In the genomic region with DNA sequence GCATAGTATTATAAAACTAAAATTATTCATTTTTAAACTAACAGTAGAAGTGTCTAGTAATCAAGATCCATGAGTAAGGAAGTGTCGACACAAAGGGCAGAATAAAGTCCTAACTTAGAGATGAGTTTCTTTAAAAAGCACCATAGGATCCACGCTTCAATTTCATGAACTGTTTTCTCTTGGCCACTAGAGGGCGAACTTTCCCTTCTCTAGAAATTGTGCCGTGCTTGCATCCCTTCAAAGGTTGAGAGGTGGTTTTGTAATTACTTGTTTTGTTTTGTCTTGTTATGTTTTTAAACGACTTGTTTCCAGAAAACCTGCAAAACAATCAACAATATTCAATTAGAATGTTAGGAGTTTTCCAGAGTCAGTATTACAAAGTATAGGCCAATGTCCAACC, we compare ENCODE assay signal across 8 mouse cellular contexts.
DNase-seq lines count a peak whose midpoint lies in the region; ATAC-seq and TF ChIP-seq lines count a peak whose summit lies in the region.

No protein-coding gene starts in this region.

- no peaks in the 10 kb centered on the region for H3K9me3 ChIP-seq in hindbrain, postnatal 0 days (ENCODE audit: low read length)
- H3K9me3 ChIP-seq in hindbrain, embryonic 16.5 days (ENCODE audit: control insufficient read depth, low read length) = no peaks in the 10 kb centered on the region

- no peak overlapping the region for H3K9ac ChIP-seq in hindbrain, postnatal 0 days (replicated peaks; ENCODE audit: low read length)
- H3K9ac ChIP-seq in hindbrain, embryonic 16.5 days (ENCODE audit: low read depth, low read length) = no peak overlapping the region

- DNase-seq in hindbrain, postnatal 0 days (ENCODE audit: low spot score) = peak; percentile 87
- no peak for DNase-seq in testis, postnatal 14 days (ENCODE audit: low spot score)
- peak; percentile 13 for DNase-seq in c-Kit-positive CD71-positive TER-119-positive erythroid progenitor cells, embryonic 14.5 days (ENCODE audit: low spot score)
- DNase-seq in lung, postnatal 10 days = peak; percentile 33
- DNase-seq in layer of hippocampus, adult 8-10 months (ENCODE audit: low spot score in 2 of 2) = no peak
- DNase-seq in natural killer cell, adult 2 months (ENCODE audit: low spot score in 2 of 2) = no peak

- no peak for ATAC-seq in hindbrain, postnatal 0 days
- no peak for ATAC-seq in hindbrain, embryonic 16.5 days

- H3K36me3 ChIP-seq in hindbrain, postnatal 0 days (ENCODE audit: insufficient read depth, low read length) = no peaks in the 10 kb centered on the region
- H3K36me3 ChIP-seq in hindbrain, embryonic 16.5 days (ENCODE audit: control insufficient read depth, insufficient read depth, low read length) = no peaks in the 10 kb centered on the region
- no peaks in the 10 kb centered on the region for H3K36me3 ChIP-seq in testis, adult 2 months (ENCODE audit: control insufficient read depth, insufficient read depth, low read length)

- no peak for TF ChIP-seq POLR2A in testis, adult 2 months (IDR thresholded peaks at IDR 0.05; ENCODE audit: control insufficient read depth, low read depth, low read length)

- no peak overlapping the region for H3K27ac ChIP-seq in hindbrain, postnatal 0 days
- no peak overlapping the region for H3K27ac ChIP-seq in hindbrain, embryonic 16.5 days (ENCODE audit: low read depth, low read length)
- no peak overlapping the region for H3K27ac ChIP-seq in testis, adult 2 months (ENCODE audit: control insufficient read depth, insufficient read depth, low read depth, low read length)

- no peak overlapping the region for H3K4me3 ChIP-seq in hindbrain, postnatal 0 days (ENCODE audit: low read length)
- no peak overlapping the region for H3K4me3 ChIP-seq in hindbrain, embryonic 16.5 days (ENCODE audit: low read length)
- no peak overlapping the region for H3K4me3 ChIP-seq in testis, adult 2 months (ENCODE audit: control insufficient read depth, low read depth, low read length)

- TF ChIP-seq CTCF in hindbrain, postnatal 0 days (IDR thresholded peaks at IDR 0.05; ENCODE audit: low read depth) = peak; percentile 88
- peak; percentile 33; the same call in 1 of the 2 replicates for TF ChIP-seq CTCF in testis, adult 2 months (IDR thresholded peaks at IDR 0.05; ENCODE audit: control insufficient read depth, insufficient read depth, insufficient replicate concordance, low read depth, low read length)

- no peaks in the 10 kb centered on the region for H3K4me1 ChIP-seq in hindbrain, postnatal 0 days (ENCODE audit: insufficient read depth, low read length)
- H3K4me1 ChIP-seq in hindbrain, embryonic 16.5 days (ENCODE audit: control insufficient read depth, insufficient read depth, low read depth, low read length) = no peaks in the 10 kb centered on the region
- no peaks in the 10 kb centered on the region for H3K4me1 ChIP-seq in testis, adult 2 months (ENCODE audit: control insufficient read depth, insufficient read depth, low read length)

- no peaks in the 10 kb centered on the region for H3K27me3 ChIP-seq in hindbrain, postnatal 0 days (ENCODE audit: insufficient read depth, low read length)
- 0 out of 2 replicates have a peak, but pooled peaks cover 3% of the 10 kb centered on the region for H3K27me3 ChIP-seq in hindbrain, embryonic 16.5 days (replicated peaks; ENCODE audit: control insufficient read depth, insufficient read depth, low read length)
- no peaks in the 10 kb centered on the region for H3K27me3 ChIP-seq in testis, adult 2 months (ENCODE audit: control insufficient read depth, insufficient read depth, low read length)

- no peak overlapping the region for H3K4me2 ChIP-seq in hindbrain, postnatal 0 days (ENCODE audit: low read depth, low read length)
- no peak overlapping the region for H3K4me2 ChIP-seq in hindbrain, embryonic 16.5 days (ENCODE audit: low read length)

- 3% methylated on average over 5 of the region's 5 CpGs for WGBS in hindbrain, postnatal 0 days
- 5% methylated on average over 5 of the region's 5 CpGs for WGBS in hindbrain, embryonic 16.5 days

Comparison
In these comparisons a context has a peak if more than half of its experiments do, and no peak if none do; other contexts are left out.
1. DNase-seq: peak in hindbrain, postnatal 0 days (single experiment), c-Kit-positive CD71-positive TER-119-positive erythroid progenitor cells, embryonic 14.5 days (single experiment) and lung, postnatal 10 days (single experiment); none in testis, postnatal 14 days (single experiment), layer of hippocampus, adult 8-10 months (0 of 2) and natural killer cell, adult 2 months (0 of 2).